Mouse (Mus musculus) heart, adult 2 months (tissue): ENCODE measurements around the gene Larp1b. TPM values are rescaled to one million over a fixed set of nuclear protein-coding genes. Genes with fewer than 3 reads are reported as not detected.
"Not testable (repeated sequence)": the region's sequence is repeated elsewhere in the genome, so short reads cannot be mapped to it uniquely, and the experiment has no call there.

Source experiments
- DNase-seq, 2 experiments: peaks; one replicate each; pipeline ENCODE4 v3.0.0; 2021
- H3K27ac ChIP-seq: fragments of 200-600 bp; 2 replicates; pipeline ENCODE4 v1.8.1; 2022
- H3K27me3 ChIP-seq: fragments of 200-500 bp; 2 replicates; pipeline ENCODE4 v1.6.1; 2012; ENCODE audit warnings: mild to moderate bottlenecking, low read length, inconsistent platforms, mixed read lengths; ENCODE audit not compliant: control insufficient read depth, insufficient read depth
- H3K36me3 ChIP-seq: fragments of 200-500 bp; 2 replicates; pipeline ENCODE4 v1.6.1; 2012; ENCODE audit warnings: low read length, inconsistent platforms; ENCODE audit not compliant: control insufficient read depth, insufficient read depth
- H3K4me1 ChIP-seq: fragments of 200-500 bp; 2 replicates; pipeline ENCODE4 v1.6.1; 2011; ENCODE audit warnings: low read length; ENCODE audit not compliant: control insufficient read depth, insufficient read depth
- H3K4me3 ChIP-seq: fragments of 200-600 bp; 2 replicates; pipeline ENCODE4 v1.8.1; 2022
- H3K79me2 ChIP-seq: fragments of 200-500 bp; replicated peaks from 2 replicates; pipeline ENCODE4 v1.6.1; 2012; ENCODE audit warnings: mild to moderate bottlenecking, inconsistent platforms, low read length, moderate library complexity, mixed read lengths; ENCODE audit not compliant: control insufficient read depth, insufficient read depth
- H3K9ac ChIP-seq: fragments of 200-500 bp; 2 replicates; pipeline ENCODE4 v1.6.1; 2012; ENCODE audit warnings: low read depth, mild to moderate bottlenecking, control low read depth, inconsistent platforms, low read length, mixed read lengths
- CTCF ChIP-seq: fragments of 200-600 bp; IDR thresholded peaks from 2 replicates; pipeline ENCODE4 v1.8.1; 2022; ENCODE audit warnings: antibody characterized with exemption, mild to moderate bottlenecking, moderate library complexity
- EP300 ChIP-seq: fragments of 200-500 bp; IDR thresholded peaks from 2 replicates; pipeline ENCODE4 v1.6.1; 2011; ENCODE audit warnings: low read depth, low read length, control low read depth; ENCODE audit not compliant: insufficient read depth
- POLR2A ChIP-seq: fragments of 200-500 bp; IDR thresholded peaks from 2 replicates; pipeline ENCODE4 v1.6.1; 2011; ENCODE audit warnings: mild to moderate bottlenecking, low read depth, low read length, control low read depth; ENCODE audit not compliant: insufficient read depth
- WGBS: fragments of 180-500 bp; shearing (Covaris S2); methylation state at CpG from one replicate; pipeline ENCODE4 v1.1.7; 2018; 5-methylcytosine and 5-hydroxymethylcytosine counted together
- intact Hi-C: fragments of 180-260 bp; cut with DNase I; formaldehyde crosslinking; loops from one replicate; pipeline ENCODE4 v1.15.1; 2025
- long read RNA-seq: library from polyadenylated mRNA; stranded (forward); transcript quantifications from one replicate; pipeline ENCODE4 v2.0.0, GENCODE M21; 2021
- polyA plus RNA-seq: library from polyadenylated mRNA; depleted of rRNA; stranded (reverse); fragments of >200 nt; gene quantifications from 2 replicates; pipeline ENCODE4 v1.2.3, GENCODE M21; 2012; rRNA removed
- total RNA-seq, 2 experiments: library from RNA; stranded (reverse); gene quantifications; 2 replicates each; pipeline ENCODE4 v1.2.3; 2021

Larp1b gene
- 10 to 100 TPM; 62.6 to 66.9 TPM for total RNA-seq
- polyA plus RNA-seq = 16.2 and 32.9 TPM in 2 replicates
- long read RNA-seq, transcript Larp1b-202 (10 exons, 2,497 nt) = major isoform, 41 of 82 reads
- long read RNA-seq, partial matches to known transcripts = 1 of 82 reads
- long read RNA-seq, other reads (novel, unspliced or antisense) = 40 of 82 reads

- Histone ChIP-seq H3K4me3 (peak within 1 kb of the TSS; percentile 65), H3K4me1 (peaks cover 1% of the 10 kb centered on the region), H3K36me3 (no peaks in the 10 kb centered on the region), H3K27ac (peak within 1 kb of the TSS; percentile 85), H3K9ac (peak within 1 kb of the TSS; percentile 83), H3K27me3 (no peaks in the 10 kb centered on the region), H3K79me2 (no peaks in the 10 kb centered on the region)
- WGBS = under 1% methylated on average over 66 of the region's 66 CpGs
- DNase-seq = peak; percentile 99 to 100
- intact Hi-C loops = loop anchor here (1.0 to 5.0 kb wide), 4 partner anchors 55 to 202 kb away; partner anchors contain the start of genes Abhd18, Mfsd8 and Pgrmc2
- TF ChIP-seq CTCF (no peak), POLR2A (peak; percentile 84), EP300 (no peak)
Observed at GRCm38 (mm10) chr3:40949170-40949902, at the start of gene Larp1b. Gene Larp1b, plus strand, starts transcription at chr3:40949828.

GRCm38 (mm10) chr3:40902443-40902842 lies 47.2 kb upstream of the Larp1b start, which contains the start of gene 1700034I23Rik:
Gene 1700034I23Rik, minus strand, starts transcription at chr3:40902543.
- H3K79me2 ChIP-seq, DNase-seq, H3K9ac ChIP-seq, H3K27me3 ChIP-seq, intact Hi-C loops, H3K4me1 ChIP-seq, H3K36me3 ChIP-seq, H3K4me3 ChIP-seq: not testable (repeated sequence)
- peak within 1 kb of the TSS; percentile 17; the same call in 1 of the 2 replicates for H3K27ac ChIP-seq
- 87% methylated on average over 8 of the region's 10 CpGs for WGBS

GRCm38 (mm10) chr3:40938189-40938588 lies 11.4 kb upstream of the Larp1b start:
- Histone ChIP-seq H3K36me3 (peaks cover 2% of the 10 kb centered on the region), H3K4me3 (no peak overlapping the region), H3K79me2 (no peaks in the 10 kb centered on the region), H3K9ac (no peak overlapping the region), H3K27me3 (no peaks in the 10 kb centered on the region), H3K27ac (no peak overlapping the region), H3K4me1 (no peaks in the 10 kb centered on the region)
- TF ChIP-seq EP300 = no peak
- no peak for TF ChIP-seq CTCF
- TF ChIP-seq POLR2A = no peak
- 72% methylated on average over 5 of the region's 5 CpGs for WGBS
- intact Hi-C loops = no loop called here
- no peak for DNase-seq

GRCm38 (mm10) chr3:40938592-40938991 lies 11.0 kb upstream of the Larp1b start:
- WGBS = 93% methylated on average over 4 of the region's 4 CpGs
- TF ChIP-seq POLR2A (no peak), CTCF (no peak), EP300 (no peak)
- intact Hi-C loops = no loop called here

GRCm38 (mm10) chr3:40939019-40939418 lies 10.6 kb upstream of the Larp1b start:
- no peaks in the 10 kb centered on the region for H3K4me1 ChIP-seq
- H3K9ac ChIP-seq = no peak overlapping the region
- no peaks in the 10 kb centered on the region for H3K27me3 ChIP-seq
- H3K79me2 ChIP-seq = no peaks in the 10 kb centered on the region
- H3K4me3 ChIP-seq = no peak overlapping the region
- intact Hi-C loops = no loop called here
- peaks cover 2% of the 10 kb centered on the region for H3K36me3 ChIP-seq
- H3K27ac ChIP-seq = no peak overlapping the region
- no peak for TF ChIP-seq POLR2A
- TF ChIP-seq CTCF = no peak
- TF ChIP-seq EP300 = no peak
- no peak for DNase-seq

More at GRCm38 (mm10) chr3:40938592-40938991, 11.0 kb upstream of the Larp1b start:
- no peak for DNase-seq
- H3K36me3 ChIP-seq = peaks cover 2% of the 10 kb centered on the region
- no peak overlapping the region for H3K27ac ChIP-seq
- no peak overlapping the region for H3K4me3 ChIP-seq
- no peaks in the 10 kb centered on the region for H3K27me3 ChIP-seq
- no peak overlapping the region for H3K9ac ChIP-seq
- no peaks in the 10 kb centered on the region for H3K4me1 ChIP-seq
- H3K79me2 ChIP-seq = no peaks in the 10 kb centered on the region
